Mouse (Mus musculus) myocyte (in vitro differentiated cells): ENCODE measurements around the gene Btn1a1. TPM values are rescaled to one million over a fixed set of nuclear protein-coding genes. Genes with fewer than 3 reads are reported as not detected.

ENCODE experiments used
- H3K27me3 ChIP-seq: one replicate; pipeline ENCODE4 v1.6.1; 2011; ENCODE audit not compliant: control insufficient read depth, insufficient read depth, insufficient read length
- H3K36me3 ChIP-seq: one replicate; pipeline ENCODE4 v1.6.1; 2011; ENCODE audit not compliant: control insufficient read depth, insufficient read depth
- H3K4me2 ChIP-seq: one replicate; pipeline ENCODE4 v1.6.1; 2011; ENCODE audit warnings: low read depth, control low read depth
- H3K4me3 ChIP-seq: one replicate; pipeline ENCODE4 v1.5.1; 2011; ENCODE audit warnings: mild to moderate bottlenecking, control low read depth, moderate library complexity
- H3K79me2 ChIP-seq: one replicate; pipeline ENCODE4 v1.6.1; 2011; ENCODE audit not compliant: control insufficient read depth, insufficient read depth
- H3ac ChIP-seq: one replicate; pipeline ENCODE4 v1.6.1; 2011; ENCODE audit not compliant: control insufficient read depth, insufficient read length
- CEBPB ChIP-seq: IDR thresholded peaks from 2 replicates; pipeline ENCODE4 v1.6.1; 2011; ENCODE audit warnings: mild to moderate bottlenecking, moderate library complexity; ENCODE audit not compliant: poor library complexity, insufficient read depth, severe bottlenecking
- E2F4 ChIP-seq: IDR thresholded peaks from one replicate; pipeline ENCODE4 v1.6.1; 2011; ENCODE audit warnings: mild to moderate bottlenecking, control low read depth, moderate library complexity; ENCODE audit not compliant: insufficient read depth
- MAX ChIP-seq: IDR thresholded peaks from one replicate; pipeline ENCODE4 v1.6.1; 2011; ENCODE audit warnings: low read depth, mild to moderate bottlenecking, control low read depth
- MYOD1 ChIP-seq, 3 experiments: IDR thresholded peaks; one replicate each; pipeline ENCODE4 v1.6.1; 2011; ENCODE audit warnings: control low read depth in 2 of 3, low read depth in 2 of 3, mild to moderate bottlenecking in 2 of 3, moderate library complexity in 1 of 3; ENCODE audit not compliant: insufficient read length in 2 of 3, control insufficient read depth in 1 of 3
- MYOG ChIP-seq, 3 experiments: IDR thresholded peaks; one replicate each; pipeline ENCODE4 v1.6.1; 2011; ENCODE audit warnings: control low read depth in 2 of 3, low read depth in 2 of 3, mild to moderate bottlenecking in 2 of 3; ENCODE audit not compliant: insufficient read length in 2 of 3, control insufficient read depth in 1 of 3, insufficient read depth in 1 of 3
- POLR2A ChIP-seq: IDR thresholded peaks from one replicate; pipeline ENCODE4 v1.6.1; 2011; ENCODE audit warnings: low read depth, mild to moderate bottlenecking, control low read depth, moderate library complexity; ENCODE audit not compliant: insufficient read length
- POLR2AphosphoS2 ChIP-seq: IDR thresholded peaks from one replicate; pipeline ENCODE4 v1.6.1; 2011; ENCODE audit warnings: low read depth, control low read depth; ENCODE audit not compliant: insufficient read length
- REST ChIP-seq: IDR thresholded peaks from one replicate; pipeline ENCODE4 v1.6.1; 2011; ENCODE audit warnings: mild to moderate bottlenecking, control low read depth, moderate library complexity; ENCODE audit not compliant: insufficient read depth, insufficient read length
- SRF ChIP-seq: IDR thresholded peaks from one replicate; pipeline ENCODE4 v1.6.1; 2011; ENCODE audit warnings: low read depth; ENCODE audit not compliant: control insufficient read depth, insufficient read length
- TCF12 ChIP-seq: IDR thresholded peaks from one replicate; pipeline ENCODE4 v1.6.1; 2011; ENCODE audit warnings: mild to moderate bottlenecking, control low read depth; ENCODE audit not compliant: poor library complexity, insufficient read depth, severe bottlenecking
- TCF3 ChIP-seq: IDR thresholded peaks from one replicate; pipeline ENCODE4 v1.6.1; 2011; ENCODE audit warnings: low read depth, control low read depth; ENCODE audit not compliant: insufficient read length
- USF1 ChIP-seq: IDR thresholded peaks from one replicate; pipeline ENCODE4 v1.6.1; 2011; ENCODE audit warnings: low read depth, mild to moderate bottlenecking, control low read depth, moderate library complexity
- polyA plus RNA-seq: library from polyadenylated mRNA; unstranded; fragments of >200 nt; fragmentation: generic; extraction: Trizol; gene quantifications from one replicate; pipeline ENCODE4 v1.2.1, GENCODE M21; 2012; ENCODE audit warnings: missing spikeins

Gene Btn1a1
- polyA plus RNA-seq, 1 experiment, result 0.02 TPM

GRCm38 (mm10) chr13:23466306-23466705 is 605 bp upstream of the Btn1a1 start:
- TF ChIP-seq SRF (no peak), POLR2AphosphoS2 (no peak), TCF3 (no peak), POLR2A (no peak), REST (no peak), MYOG (IDR thresholded peaks at IDR 0.05; ENCODE audit: control insufficient read depth in 1 of 3, insufficient read depth in 1 of 3, insufficient read length in 2 of 3, low read depth in 2 of 3) (no peak), TCF12 (no peak), CEBPB (no peak), USF1 (no peak), MYOD1 (IDR thresholded peaks at IDR 0.05; ENCODE audit: control insufficient read depth in 1 of 3, insufficient read length in 2 of 3, low read depth in 2 of 3) (no peak), MAX (no peak), E2F4 (no peak)
- Histone ChIP-seq H3K4me3 (no peak overlapping the region), H3K79me2 (no peaks in the 10 kb centered on the region), H3ac (no peak overlapping the region), H3K36me3 (no peaks in the 10 kb centered on the region), H3K27me3 (no peaks in the 10 kb centered on the region), H3K4me2 (peak overlapping the region; percentile 94)

- TF ChIP-seq E2F4 (no peak), POLR2A (no peak), TCF12 (no peak), POLR2AphosphoS2 (no peak), MYOD1 (IDR thresholded peaks at IDR 0.05; ENCODE audit: control insufficient read depth in 1 of 3, insufficient read length in 2 of 3, low read depth in 2 of 3) (no peak), USF1 (no peak), REST (no peak), SRF (no peak), MYOG (IDR thresholded peaks at IDR 0.05; ENCODE audit: control insufficient read depth in 1 of 3, insufficient read depth in 1 of 3, insufficient read length in 2 of 3, low read depth in 2 of 3) (no peak), TCF3 (no peak), MAX (no peak), CEBPB (no peak)
- Histone ChIP-seq H3K27me3 (no peaks in the 10 kb centered on the region), H3K4me3 (peak overlapping the region; percentile 31), H3K36me3 (no peaks in the 10 kb centered on the region), H3K4me2 (peak overlapping the region; percentile 94), H3ac (no peak overlapping the region), H3K79me2 (no peaks in the 10 kb centered on the region)
Observed at GRCm38 (mm10) chr13:23464841-23465366, 797 bp downstream of the Btn1a1 start.

GRCm38 (mm10) chr13:23464224-23464637 is 1.5 kb downstream of the Btn1a1 start:
- H3K36me3 ChIP-seq, result no peaks in the 10 kb centered on the region
- H3K4me3 ChIP-seq, result peak overlapping the region; percentile 31
- no peaks in the 10 kb centered on the region for H3K27me3 ChIP-seq
- no peak overlapping the region for H3ac ChIP-seq
- TF ChIP-seq SRF (no peak), TCF12 (no peak), USF1 (no peak), E2F4 (no peak)
- H3K79me2 ChIP-seq, result no peaks in the 10 kb centered on the region
- H3K4me2 ChIP-seq, result peak overlapping the region; percentile 94

GRCm38 (mm10) chr13:23463381-23464223 is 2.1 kb downstream of the Btn1a1 start:
- no peaks in the 10 kb centered on the region for H3K79me2 ChIP-seq
- peak overlapping the region; percentile 94 for H3K4me2 ChIP-seq
- no peak for TF ChIP-seq SRF
- TF ChIP-seq POLR2AphosphoS2, result no peak
- no peak for TF ChIP-seq POLR2A
- TF ChIP-seq CEBPB, result no peak
- no peak for TF ChIP-seq E2F4
- no peak for TF ChIP-seq MAX
- no peak for TF ChIP-seq TCF12
- TF ChIP-seq REST, result no peak
- TF ChIP-seq USF1, result no peak
- no peak for TF ChIP-seq TCF3
- TF ChIP-seq MYOD1 (IDR thresholded peaks at IDR 0.05; ENCODE audit: control insufficient read depth in 1 of 3, insufficient read length in 2 of 3, low read depth in 2 of 3), result no peak
- TF ChIP-seq MYOG (IDR thresholded peaks at IDR 0.05; ENCODE audit: control insufficient read depth in 1 of 3, insufficient read depth in 1 of 3, insufficient read length in 2 of 3, low read depth in 2 of 3), result no peak
- H3K4me3 ChIP-seq, result peak overlapping the region; percentile 31
- no peak overlapping the region for H3ac ChIP-seq
- no peaks in the 10 kb centered on the region for H3K27me3 ChIP-seq
- no peaks in the 10 kb centered on the region for H3K36me3 ChIP-seq
